Mouse (Mus musculus) bone marrow macrophage, adult 2 months (primary cell): ENCODE results near the gene Spag4.

Experiments used
- CTCF ChIP-seq: IDR thresholded peaks from 2 replicates; pipeline ENCODE4 v1.5.1; 2012; ENCODE audit warnings: low read depth, mild to moderate bottlenecking, low read length, moderate library complexity
- POLR2A ChIP-seq: IDR thresholded peaks from 2 replicates; pipeline ENCODE4 v1.6.1; 2012; ENCODE audit warnings: mild to moderate bottlenecking, low read depth, low read length, borderline replicate concordance

GRCm38 (mm10) chr2:156025482-156025881 lies 39.5 kb upstream of the Spag4 start:
- TF ChIP-seq CTCF (no peak), POLR2A (no peak)
